Mouse (Mus musculus): ENCODE data around the gene Cyp19a1.

DNA sequence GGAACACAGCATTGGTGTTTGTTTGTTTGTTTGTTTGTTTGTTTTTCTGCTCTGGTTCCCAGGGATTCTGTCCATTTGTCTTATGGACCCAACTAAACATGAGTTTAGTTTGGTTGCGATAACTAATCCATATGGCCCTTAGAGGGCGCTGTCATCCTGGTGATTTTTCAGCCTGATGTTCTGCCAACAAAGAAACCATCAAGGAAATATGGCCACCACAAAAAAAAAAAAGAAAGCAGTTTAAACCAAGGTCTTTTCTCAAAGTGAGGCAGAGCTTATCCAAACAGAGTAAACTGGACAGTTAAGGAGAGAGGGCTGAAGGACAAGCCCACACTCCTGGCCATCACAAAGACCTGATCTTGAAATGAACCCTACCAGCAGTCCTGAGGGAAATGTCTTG lies 86.6 kb downstream of the Cyp19a1 start:
- peak; percentile 67 for TF ChIP-seq CTCF (IDR thresholded peaks at IDR 0.05; ENCODE audit: low read depth)
- TF ChIP-seq EP300 (IDR thresholded peaks at IDR 0.05; ENCODE audit: low read depth): no peak
